Mouse (Mus musculus) gastrocnemius, postnatal 14 days (tissue): ENCODE measurements around the gene Slc8a3. TPM values are rescaled to one million over a fixed set of nuclear protein-coding genes. Genes with fewer than 3 reads are reported as not detected.

Source experiments
- DNase-seq: peaks from one replicate; pipeline ENCODE4 v3.0.0; 2021; ENCODE audit warnings: mixed read lengths
- intact Hi-C: fragments of 180-260 bp; cut with DNase I; formaldehyde crosslinking; loops from one replicate; pipeline ENCODE4 v1.15.1; 2025; ENCODE audit warnings: low total_unique reads
- total RNA-seq, 2 experiments: library from RNA; stranded (reverse); gene quantifications; 2 replicates each; pipeline ENCODE4 v1.2.3; 2021

The Slc8a3 gene
- total RNA-seq, 2 experiments from 2014 or later, result 29.8 to 31.7 TPM

GRCm38 (mm10) chr12:81244492-81244891 lies 88.5 kb downstream of the Slc8a3 start:
- peak; percentile 73 for DNase-seq
- intact Hi-C loops, result no loop called here

- DNase-seq, result no peak
- intact Hi-C loops, result no loop called here
Observed at GRCm38 (mm10) chr12:81241676-81242075, 91.3 kb downstream of the Slc8a3 start.

GRCm38 (mm10) chr12:81241096-81241495 lies 91.9 kb downstream of the Slc8a3 start:
- intact Hi-C loops, result no loop called here
- DNase-seq, result no peak

- no peak for DNase-seq
Observed at GRCm38 (mm10) chr12:81237158-81237557, 95.8 kb downstream of the Slc8a3 start.

GRCm38 (mm10) chr12:81235456-81236330 lies 97.3 kb downstream of the Slc8a3 start:
- intact Hi-C loops, result no loop called here

More at GRCm38 (mm10) chr12:81237158-81237557, 95.8 kb downstream of the Slc8a3 start:
- intact Hi-C loops, result no loop called here

GRCm38 (mm10) chr12:81233746-81234380 lies 99.1 kb downstream of the Slc8a3 start:
- no peak for DNase-seq

More at GRCm38 (mm10) chr12:81235456-81236330, 97.3 kb downstream of the Slc8a3 start:
- DNase-seq, result no peak

GRCm38 (mm10) chr12:81227767-81228460 lies 105.1 kb downstream of the Slc8a3 start:
- DNase-seq, result no peak
- intact Hi-C loops, result no loop called here

More at GRCm38 (mm10) chr12:81233746-81234380, 99.1 kb downstream of the Slc8a3 start:
- intact Hi-C loops, result no loop called here

GRCm38 (mm10) chr12:81226590-81226989 lies 106.4 kb downstream of the Slc8a3 start:
- intact Hi-C loops, result no loop called here
- DNase-seq, result no peak

- DNase-seq, result no peak
- intact Hi-C loops, result no loop called here
Observed at GRCm38 (mm10) chr12:81225966-81226577, 106.9 kb downstream of the Slc8a3 start.

- DNase-seq, result no peak
- intact Hi-C loops, result no loop called here
Observed at GRCm38 (mm10) chr12:81224843-81225242, 108.1 kb downstream of the Slc8a3 start.

- intact Hi-C loops, result no loop called here
- no peak for DNase-seq
Observed at GRCm38 (mm10) chr12:81223276-81223675, 109.7 kb downstream of the Slc8a3 start.

GRCm38 (mm10) chr12:81219339-81219738 lies 113.6 kb downstream of the Slc8a3 start:
- intact Hi-C loops, result no loop called here
- DNase-seq, result no peak

GRCm38 (mm10) chr12:81208559-81208958 lies 124.4 kb downstream of the Slc8a3 start:
- DNase-seq, result no peak
- intact Hi-C loops, result no loop called here

GRCm38 (mm10) chr12:81205619-81206560 lies 127.1 kb downstream of the Slc8a3 start:
- intact Hi-C loops, result no loop called here
- peak; percentile 20 for DNase-seq

- DNase-seq, result no peak
- intact Hi-C loops, result no loop called here
Observed at GRCm38 (mm10) chr12:81203226-81203625, 129.8 kb downstream of the Slc8a3 start.

- intact Hi-C loops, result loop anchor here (2.0 kb wide), 1 partner anchor 201 kb away; no protein-coding TSS in a partner anchor
- DNase-seq, result peak; percentile 63
Observed at GRCm38 (mm10) chr12:81199280-81199955, 133.6 kb downstream of the Slc8a3 start.

GRCm38 (mm10) chr12:81197468-81198075 lies 135.4 kb downstream of the Slc8a3 start:
- intact Hi-C loops, result loop anchor here (2.0 kb wide), 1 partner anchor 203 kb away; no protein-coding TSS in a partner anchor

More at GRCm38 (mm10) chr12:81197468-81198075, 135.4 kb downstream of the Slc8a3 start:
- DNase-seq, result no peak
